Mouse (Mus musculus) fibroblast of lung, adult 2 months (primary cell): ENCODE measurements around the gene Slc1a2.

ENCODE experiments used
- DNase-seq: peaks from one replicate; pipeline ENCODE4 v3.0.0-alpha.2; 2011; ENCODE audit warnings: low read depth

Gene Slc1a2

DNA sequence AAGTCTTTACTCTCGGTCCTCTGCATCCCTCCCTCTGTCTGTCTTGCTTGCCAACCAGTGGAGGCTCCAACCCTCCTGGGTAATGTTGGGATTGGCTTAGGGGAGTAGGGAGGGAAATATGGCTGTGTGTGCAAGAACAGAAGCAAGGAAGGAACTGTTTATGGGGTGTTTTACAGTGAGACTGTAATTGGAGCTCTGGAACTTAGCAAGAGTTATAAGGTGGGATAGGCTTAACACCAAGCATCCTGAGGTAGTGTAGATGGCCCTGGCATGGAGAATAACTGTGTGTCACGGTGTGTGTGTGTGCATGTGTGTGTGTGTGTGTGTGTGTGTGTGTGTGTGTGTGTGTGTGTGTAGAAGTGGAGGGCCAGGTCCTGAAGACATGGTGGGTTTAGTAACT, 55.9 kb downstream of the Slc1a2 start:
- no peak for DNase-seq

GRCm38 (mm10) chr2:102715754-102716153, 57.3 kb downstream of the Slc1a2 start:
- DNase-seq: no peak

DNA sequence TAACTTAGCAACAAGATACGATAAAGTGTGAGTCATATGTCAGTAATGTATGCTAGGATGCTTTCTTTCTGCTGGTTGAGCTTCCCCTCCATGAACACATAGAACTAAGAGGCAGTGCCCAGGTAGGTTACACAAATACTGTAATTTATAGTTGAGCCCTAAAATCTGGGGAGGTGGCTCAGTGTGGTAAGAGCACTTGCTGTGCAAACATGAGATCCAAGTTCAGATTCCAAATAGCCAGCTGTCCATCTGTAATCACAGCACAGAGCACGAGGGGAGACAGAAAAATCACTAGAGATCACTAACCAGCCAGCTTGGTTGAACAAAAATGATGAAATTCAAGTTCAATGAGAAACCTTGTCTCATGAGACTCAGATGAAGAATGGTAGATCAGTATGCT, 63.4 kb downstream of the Slc1a2 start:
- DNase-seq: no peak

GRCm38 (mm10) chr2:102725054-102725453, 66.6 kb downstream of the Slc1a2 start:
- no peak for DNase-seq

GRCm38 (mm10) chr2:102730386-102730785, 71.9 kb downstream of the Slc1a2 start:
- DNase-seq: no peak

- no peak for DNase-seq
Observed at GRCm38 (mm10) chr2:102730788-102731187, 72.3 kb downstream of the Slc1a2 start.

- DNase-seq: no peak
Observed at GRCm38 (mm10) chr2:102733128-102733527, 74.7 kb downstream of the Slc1a2 start.

DNA sequence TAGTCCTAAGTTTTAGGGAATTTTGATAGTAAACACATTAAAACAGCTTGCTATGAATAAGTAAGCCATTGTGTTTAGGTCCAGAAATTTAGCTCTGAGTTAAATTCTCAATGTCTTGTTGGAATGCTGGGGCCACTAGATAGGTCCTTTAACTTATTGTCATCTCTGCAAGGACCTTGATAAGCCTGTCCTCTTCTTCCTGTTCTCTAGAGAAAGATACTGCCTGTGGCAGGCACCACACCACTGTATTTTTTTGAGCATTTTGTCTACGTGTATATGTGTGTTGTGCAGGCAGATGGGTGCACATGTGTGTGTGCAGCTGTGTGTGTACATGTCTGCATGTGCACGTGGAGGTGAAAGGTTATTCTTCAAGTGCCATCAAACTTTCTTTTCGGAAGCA, 75.6 kb downstream of the Slc1a2 start:
- no peak for DNase-seq

GRCm38 (mm10) chr2:102735031-102735430, 76.6 kb downstream of the Slc1a2 start:
- no peak for DNase-seq

- DNase-seq: no peak
Observed at GRCm38 (mm10) chr2:102735811-102736210, 77.4 kb downstream of the Slc1a2 start.

- DNase-seq: no peak
Observed at GRCm38 (mm10) chr2:102736490-102736889, 78.0 kb downstream of the Slc1a2 start.

DNA sequence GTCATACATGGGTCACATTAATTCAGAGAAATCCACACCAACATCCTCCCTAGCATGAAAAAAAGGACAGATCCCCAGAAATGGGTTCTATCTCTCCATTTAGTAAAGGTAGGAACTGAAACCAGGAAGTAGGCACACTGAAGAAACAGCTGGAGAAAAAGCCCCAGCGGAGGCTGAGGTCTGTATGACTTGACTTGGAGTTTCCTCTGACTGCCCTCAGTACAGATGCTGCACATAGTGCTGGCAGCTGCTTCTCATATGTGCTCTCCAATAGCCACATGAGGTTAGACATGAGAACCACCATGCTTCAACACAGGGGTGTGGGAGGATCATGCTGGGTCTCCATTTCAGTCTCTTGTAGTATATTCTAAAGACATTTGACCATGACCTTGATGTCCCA, 80.4 kb downstream of the Slc1a2 start:
- DNase-seq: no peak

DNA sequence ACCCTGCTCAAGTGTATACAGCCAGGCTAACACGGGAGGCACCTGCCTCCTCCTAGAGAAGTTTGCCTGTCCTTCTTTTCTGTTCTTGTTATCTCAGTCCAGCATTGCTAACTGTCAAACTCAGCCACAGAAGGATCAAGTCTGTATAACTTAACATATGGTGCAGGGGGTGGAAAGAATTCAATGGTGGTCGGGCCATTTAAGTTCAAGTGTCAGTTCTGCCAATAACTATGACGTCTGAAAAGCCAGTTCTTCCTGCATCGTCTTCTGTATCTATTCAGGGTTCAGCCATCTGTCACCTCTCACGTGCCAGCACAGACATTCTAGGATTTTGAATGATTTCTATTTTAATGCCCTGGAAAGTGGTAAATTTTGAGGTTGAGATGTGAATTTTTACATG, 84.2 kb downstream of the Slc1a2 start:
- no peak for DNase-seq

- no peak for DNase-seq
Observed at GRCm38 (mm10) chr2:102743918-102744696, 85.6 kb downstream of the Slc1a2 start.

DNA sequence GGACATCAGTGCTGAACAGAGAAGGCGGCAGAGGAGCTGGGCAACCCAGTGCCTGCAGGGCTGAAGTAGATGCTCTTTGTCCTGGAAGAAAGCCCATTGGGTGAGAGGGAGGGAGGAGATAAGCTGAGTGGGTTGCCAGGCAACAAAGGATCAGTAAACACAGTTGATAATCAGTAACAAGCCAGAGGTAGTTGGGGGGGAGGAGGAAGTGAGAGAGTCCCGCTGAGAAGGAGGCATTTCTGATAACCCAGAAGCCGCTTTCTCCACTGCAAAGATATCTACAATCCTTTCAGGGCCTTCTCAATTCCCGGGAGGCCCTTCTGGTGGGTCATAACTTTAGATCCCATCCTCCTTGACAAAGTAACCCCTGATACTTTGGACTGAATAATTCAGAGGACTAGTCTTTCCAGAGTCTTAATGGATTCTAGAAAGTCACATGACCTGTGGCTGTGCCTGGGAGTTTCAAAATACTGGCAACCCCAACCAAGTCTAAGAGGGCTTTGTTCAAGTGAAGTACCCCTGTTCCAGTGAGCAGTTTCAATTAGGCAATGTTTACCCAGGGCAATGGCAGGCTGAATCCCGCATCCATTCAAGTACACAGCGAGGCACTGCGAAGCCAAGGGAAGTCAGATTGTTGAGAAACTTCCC, 86.9 kb downstream of the Slc1a2 start:
- peak; percentile 81 for DNase-seq

DNA sequence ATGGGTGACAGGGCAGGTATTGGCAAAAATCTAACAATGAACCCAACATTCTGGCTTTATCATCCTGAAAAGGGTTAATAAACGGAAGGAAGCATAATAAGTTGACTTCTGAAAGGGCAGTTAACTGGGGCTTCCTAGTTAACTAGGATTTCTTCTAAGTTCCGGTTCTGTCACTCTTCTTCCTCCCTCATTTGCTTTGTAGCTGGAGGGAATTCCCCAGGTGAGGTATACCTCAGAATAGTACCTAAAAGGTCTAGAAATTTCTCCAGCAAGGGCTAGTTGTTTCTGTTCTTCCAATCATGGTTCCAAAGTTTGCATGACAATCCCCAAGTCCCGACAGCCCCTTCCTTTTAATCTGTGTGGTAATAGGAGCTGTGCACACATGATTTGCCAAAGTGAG, 89.3 kb downstream of the Slc1a2 start:
- no peak for DNase-seq

GRCm38 (mm10) chr2:102749926-102750325, 91.5 kb downstream of the Slc1a2 start:
- no peak for DNase-seq

DNA sequence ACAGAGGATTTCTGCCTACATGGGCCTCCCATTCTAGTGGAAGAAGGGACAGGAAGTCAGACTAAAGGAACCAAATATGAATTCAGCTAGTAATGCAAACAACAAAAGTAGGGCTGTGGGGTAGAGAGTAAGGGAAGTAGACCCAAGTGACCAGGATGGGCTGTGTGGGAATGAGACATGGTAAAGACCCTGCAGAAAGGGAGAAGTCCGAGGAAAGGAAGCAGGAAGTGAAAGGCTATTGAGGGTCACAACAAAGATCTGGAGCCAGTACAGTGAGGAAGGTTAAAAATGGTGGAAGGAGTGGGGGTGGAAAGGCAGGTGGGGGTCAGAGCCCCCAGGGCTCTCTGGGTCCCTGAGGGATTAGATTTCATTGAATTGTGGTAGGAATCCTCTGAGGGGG, 93.4 kb downstream of the Slc1a2 start:
- no peak for DNase-seq

DNA sequence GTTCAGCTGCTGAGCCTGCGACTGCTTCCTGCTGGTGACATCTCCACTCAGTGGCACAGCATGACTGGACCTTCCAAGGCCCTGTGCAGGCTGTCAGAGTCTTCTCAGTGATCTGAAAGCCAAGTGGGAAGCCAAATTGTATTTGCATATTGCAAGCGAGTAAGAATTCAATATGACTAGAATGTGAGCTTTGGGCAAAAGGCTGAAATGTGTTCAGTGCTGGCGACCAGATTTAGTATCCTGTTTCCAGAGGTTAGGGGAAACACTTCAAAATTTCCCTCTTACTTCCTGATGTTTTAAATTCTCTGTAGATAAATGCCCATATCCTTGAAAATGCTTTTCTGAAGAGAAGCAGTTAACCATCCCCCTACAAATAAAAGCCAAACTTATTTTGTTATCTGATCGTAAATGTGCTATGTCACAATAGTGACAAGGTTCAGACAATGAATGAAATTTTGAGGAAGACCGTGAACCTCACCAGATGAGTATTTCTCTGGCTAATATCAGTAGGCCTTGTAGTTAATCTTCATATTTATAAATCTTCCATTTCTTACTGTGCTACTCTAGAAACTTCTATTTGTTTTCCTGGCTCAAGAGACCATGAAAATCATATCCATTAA, 98.9 kb downstream of the Slc1a2 start:
- no peak for DNase-seq

DNA sequence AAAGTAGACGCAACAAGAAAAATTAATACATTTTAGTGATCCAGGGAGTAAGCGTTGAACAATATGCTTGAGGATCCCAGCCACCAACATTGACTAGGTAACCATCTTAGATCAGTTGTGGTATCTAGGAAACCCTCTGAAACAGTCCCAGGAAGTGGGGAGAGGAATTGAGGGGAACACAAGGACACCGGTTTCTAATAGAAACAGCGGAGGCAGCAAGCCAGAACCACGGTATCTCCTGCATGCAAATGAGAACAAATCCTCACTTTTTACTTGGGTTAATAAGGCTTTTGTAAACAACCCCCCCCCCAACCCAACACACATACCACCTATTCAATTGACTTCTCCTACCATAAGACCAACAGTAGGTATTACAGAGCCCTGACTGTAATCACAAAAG, 101.0 kb downstream of the Slc1a2 start:
- DNase-seq: no peak

GRCm38 (mm10) chr2:102760284-102761072, 102.0 kb downstream of the Slc1a2 start:
- DNase-seq: peak; percentile 61

DNA sequence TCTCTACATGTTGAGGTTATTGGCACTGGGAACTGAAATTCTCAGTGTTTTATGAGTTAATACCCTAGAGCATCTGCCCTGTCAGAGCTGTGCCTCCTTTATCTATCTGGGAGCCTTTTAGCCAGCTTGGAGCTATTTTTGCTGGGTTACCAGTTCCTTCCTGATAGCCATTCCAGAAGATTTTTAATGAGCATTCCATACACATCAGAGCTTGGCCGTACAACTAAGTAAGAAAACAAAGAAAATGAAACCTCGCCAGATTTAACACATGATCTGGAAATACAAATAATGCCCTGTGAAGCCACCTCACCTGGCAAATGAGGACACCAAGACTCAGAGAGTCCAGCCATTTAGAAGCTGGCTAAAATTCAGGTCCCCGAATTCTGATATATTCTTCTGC, 104.7 kb downstream of the Slc1a2 start:
- DNase-seq: no peak

- no peak for DNase-seq
Observed at GRCm38 (mm10) chr2:102763991-102764390, 105.5 kb downstream of the Slc1a2 start.
